Mouse (Mus musculus) hindlimb bud, embryonic 11.5 days (tissue): ENCODE results near the gene Fsd2.

Experiments used
- DNase-seq: peaks from one replicate; pipeline ENCODE4 v3.0.0-alpha.2; 2012; ENCODE audit warnings: low read depth, low spot score; ENCODE audit errors: extremely low spot score

Fsd2 gene

DNA sequence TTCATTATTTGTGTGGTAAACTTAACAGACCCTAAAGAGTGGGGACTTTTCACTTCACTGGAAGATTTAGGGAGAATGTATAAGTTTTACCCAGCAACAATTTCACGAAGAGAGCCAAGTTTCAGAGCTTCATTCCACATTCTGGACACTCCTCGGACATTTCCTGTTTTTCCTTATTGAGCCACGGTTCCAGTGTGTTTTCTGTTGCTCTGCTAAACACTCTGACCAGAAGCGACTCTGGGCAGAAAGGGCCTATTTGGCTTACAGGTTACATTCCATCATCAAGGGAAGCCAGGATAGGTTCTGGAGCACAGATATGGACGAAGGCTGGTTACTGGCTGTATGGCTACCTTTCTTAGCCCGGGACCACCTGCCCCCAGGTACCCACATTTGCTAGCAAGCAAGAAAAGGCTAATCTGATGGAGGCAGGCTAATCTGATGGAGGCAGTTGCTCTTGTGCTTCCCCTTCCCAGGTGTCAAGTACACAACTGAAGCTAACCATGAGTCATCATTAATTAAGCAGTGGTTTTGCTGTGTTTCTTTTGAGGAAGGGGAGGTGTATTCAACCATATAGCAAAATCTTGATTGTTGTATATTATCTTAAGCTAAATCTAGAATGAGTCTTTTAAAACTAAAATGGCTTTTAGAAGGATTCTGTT, 6.0 kb upstream of the Fsd2 start:
- DNase-seq: no peak

- no peak for DNase-seq
Measured at GRCm38 (mm10) chr7:81571941-81572441, 5.2 kb upstream of the Fsd2 start.

GRCm38 (mm10) chr7:81571108-81571940, 4.6 kb upstream of the Fsd2 start, which contains the start of gene Whamm:
TSS of gene Whamm (plus strand) at chr7:81571266.
- DNase-seq: peak; percentile 74

DNA sequence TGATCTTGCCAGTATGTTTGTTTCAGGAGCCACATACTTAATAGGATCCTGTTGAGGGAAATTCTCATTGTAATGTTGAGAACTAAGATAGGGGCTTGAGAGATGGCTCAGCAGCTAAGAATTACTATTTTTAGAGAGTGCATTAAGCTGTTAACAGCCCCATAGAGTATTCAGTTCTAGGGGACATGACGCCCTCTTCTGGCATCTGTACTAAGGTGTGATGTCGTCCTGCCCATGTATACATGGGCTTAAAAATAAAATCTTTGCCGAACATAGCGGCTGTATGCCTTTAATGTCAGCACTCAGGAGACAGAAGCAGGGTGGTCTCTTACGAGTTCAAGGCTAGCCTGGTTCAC, 4.0 kb upstream of the Fsd2 start:
- no peak for DNase-seq

DNA sequence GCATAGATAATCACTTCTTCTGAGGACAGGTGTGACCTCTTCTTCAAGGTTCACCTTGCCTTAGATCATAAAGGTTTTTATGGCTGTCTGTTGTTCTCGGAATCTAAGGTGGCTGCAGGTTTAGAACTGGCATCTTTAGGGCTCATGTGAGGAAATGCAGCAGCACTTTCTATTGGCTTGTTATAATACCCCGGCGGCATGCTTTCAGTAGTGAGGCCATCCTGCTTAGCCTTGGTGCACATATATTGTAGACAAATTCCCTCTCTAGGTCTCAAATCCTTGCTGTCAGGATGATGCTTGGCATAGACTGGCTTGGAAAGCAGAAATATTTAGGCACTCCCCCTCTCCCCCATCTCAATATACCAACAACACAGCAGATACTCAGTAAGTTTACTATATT, 3.5 kb upstream of the Fsd2 start:
- DNase-seq: no peak

DNA sequence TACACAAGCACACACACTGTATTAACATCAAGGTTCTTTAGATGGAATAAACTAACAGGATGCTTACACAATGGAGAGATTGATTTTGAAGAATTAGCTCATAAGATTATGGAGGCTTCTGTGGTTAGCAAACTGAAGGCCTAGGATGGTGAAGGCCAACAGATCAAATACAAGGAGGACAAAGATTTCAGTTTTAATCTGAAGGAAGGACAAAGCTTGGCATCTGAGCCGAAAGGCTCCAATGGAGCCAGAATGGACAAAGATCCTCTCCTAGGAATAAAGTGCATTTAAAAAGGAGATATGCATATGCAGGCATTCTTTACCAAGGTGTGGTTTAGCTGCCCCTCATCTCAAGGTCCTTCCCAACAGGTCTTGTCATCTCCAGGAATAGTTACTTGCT, 3.1 kb upstream of the Fsd2 start:
- DNase-seq: no peak

DNA sequence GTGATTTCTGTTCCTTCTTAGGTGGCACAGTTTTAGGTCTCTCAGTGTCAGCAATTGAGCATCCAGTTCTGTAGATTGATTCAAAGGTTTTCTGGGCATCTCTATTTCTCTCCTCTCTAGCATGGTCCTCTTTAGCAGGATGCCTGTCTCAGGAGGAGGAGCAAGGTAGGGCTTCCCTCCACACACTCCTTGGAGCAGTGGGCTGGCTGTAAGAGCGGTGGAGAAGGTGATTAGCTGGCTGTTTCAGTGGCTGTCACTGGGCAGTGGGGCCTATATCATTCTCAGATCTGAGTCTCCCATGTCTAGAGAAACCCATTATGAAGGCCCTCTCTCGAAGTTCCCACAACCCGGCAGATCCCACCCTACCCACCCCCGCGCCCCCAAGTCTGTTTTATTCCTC, 652 bp upstream of the Fsd2 start:
- DNase-seq: no peak

DNA sequence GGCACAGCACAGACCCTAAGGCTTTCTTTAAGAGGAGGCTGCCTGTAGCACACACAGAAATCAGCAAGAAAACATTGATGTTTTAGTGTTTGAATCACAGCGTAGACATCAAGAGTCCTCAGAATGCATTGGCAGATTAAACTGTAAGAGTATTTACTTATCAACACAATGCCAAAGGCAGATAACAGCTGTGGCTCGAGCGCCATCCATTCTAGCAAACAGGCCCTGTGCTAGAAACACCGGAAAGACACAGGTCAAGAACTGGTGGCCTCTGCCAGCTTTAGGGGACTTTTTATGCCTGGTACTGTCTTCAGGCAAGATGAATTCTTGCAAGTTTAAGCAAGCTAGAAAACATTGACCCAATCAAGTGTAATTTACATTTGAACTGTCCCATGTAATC, 412 bp downstream of the Fsd2 start:
- no peak for DNase-seq

DNA sequence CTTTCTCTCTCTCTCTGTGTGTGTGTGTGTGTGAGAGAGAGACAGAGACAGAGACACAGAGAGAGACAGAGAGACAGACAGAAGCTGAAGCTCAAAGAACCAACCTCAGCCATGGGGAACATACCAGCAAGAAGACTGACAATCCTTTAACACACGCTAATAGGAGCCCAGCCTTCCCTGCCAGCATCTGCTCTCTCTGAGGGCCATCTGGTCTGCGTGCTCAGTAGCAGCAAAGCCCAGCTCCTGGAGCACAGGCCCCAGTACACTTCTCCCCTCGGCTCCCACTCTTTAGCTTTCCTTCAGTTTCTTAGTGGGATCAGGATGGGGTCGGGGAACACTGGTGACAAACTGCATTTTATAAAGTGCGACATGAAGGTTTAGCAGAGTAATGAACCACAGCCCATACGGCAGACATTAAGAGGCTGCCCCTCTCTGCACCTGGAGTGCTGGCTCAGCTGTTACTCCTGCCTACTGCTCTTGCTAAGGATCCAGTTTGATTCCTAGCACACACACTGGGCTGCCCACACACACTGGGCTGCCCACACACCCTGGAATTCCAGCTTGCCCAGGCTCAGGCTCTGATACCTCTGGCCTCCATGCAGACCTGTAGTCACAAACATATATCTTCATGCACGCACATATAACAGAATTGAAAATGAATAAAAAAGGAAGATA, 1.2 kb downstream of the Fsd2 start:
- DNase-seq: no peak

- DNase-seq: no peak
Measured at GRCm38 (mm10) chr7:81564766-81565165, 2.0 kb downstream of the Fsd2 start.

GRCm38 (mm10) chr7:81563506-81564015, 3.2 kb downstream of the Fsd2 start:
- no peak for DNase-seq

DNA sequence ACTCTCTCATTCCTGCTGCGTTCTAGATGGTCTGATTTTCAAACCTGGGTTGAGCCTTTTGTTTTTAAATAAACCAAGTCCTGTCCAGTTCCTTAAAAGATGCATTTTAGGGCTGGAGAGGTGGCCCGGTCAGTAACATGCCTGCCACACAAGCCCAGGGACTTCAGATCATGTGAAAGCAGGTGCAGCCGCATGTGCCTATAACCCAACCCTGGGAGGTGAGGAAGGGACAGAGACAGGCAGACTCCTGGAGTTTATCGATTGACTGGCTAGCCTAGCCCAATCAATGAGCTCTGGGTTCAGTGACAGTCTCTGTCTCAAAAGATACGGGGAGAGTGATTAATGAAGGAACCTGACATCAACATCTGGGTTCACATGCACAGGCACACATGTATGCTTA, 5.5 kb downstream of the Fsd2 start:
- DNase-seq: no peak

GRCm38 (mm10) chr7:81560101-81561049, 6.4 kb downstream of the Fsd2 start:
- DNase-seq: no peak

DNA sequence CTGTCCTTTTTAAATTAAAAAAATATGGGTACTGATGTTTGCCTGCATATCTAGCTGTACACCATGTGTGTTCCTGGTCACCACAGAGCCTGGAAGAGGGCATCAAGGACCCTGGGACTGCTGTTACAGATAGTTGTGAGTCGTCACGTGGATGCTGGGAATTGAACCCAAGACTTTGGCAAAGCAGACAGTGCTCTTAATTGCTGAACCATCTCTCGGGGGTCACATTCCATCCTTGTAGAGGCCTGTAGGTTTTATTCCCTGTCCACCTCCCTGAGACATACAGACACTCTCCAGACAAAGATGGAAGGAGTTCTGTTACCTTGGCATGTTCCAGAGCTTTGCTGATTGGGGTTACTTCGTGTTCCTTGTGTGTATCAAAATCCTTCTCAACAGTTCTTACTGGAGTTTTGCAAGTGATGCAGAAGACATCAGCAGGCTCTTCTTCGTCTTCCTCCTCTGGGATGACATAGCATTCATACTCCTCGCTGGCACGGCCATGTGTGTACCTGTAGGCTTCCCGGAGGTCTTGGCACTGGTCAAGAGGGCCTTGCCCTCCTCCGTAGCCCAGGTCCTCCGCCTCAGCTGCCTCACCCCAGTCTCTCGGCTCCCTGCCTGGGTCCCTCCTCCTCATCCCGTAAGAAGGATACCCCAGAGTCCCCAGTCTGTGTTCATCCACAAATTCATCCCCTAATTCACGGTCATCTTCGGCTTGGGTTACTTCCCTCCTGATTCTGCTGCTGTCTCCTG, 7.3 kb downstream of the Fsd2 start:
- no peak for DNase-seq

DNA sequence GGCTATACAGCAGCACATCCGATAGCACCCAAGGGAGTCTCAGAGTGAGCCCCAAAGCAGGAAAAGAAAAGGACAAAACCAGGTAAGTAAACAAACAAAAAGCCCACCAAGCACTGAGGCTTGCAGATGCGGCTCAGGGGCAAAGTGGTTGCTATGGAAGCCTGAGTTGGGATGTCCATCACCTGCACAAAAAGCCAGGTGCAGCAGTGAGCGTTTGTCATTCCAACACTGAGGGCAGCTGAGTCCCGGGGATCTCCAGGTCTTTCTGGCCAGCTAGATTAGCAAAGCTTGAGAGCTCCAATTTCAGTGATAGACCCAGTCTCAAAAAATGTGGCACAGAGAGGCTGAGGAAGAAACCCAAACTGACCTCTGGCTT, 8.8 kb downstream of the Fsd2 start:
- DNase-seq: no peak

GRCm38 (mm10) chr7:81557252-81557984, 9.3 kb downstream of the Fsd2 start:
- no peak for DNase-seq

GRCm38 (mm10) chr7:81556839-81557238, 9.9 kb downstream of the Fsd2 start:
- no peak for DNase-seq

DNA sequence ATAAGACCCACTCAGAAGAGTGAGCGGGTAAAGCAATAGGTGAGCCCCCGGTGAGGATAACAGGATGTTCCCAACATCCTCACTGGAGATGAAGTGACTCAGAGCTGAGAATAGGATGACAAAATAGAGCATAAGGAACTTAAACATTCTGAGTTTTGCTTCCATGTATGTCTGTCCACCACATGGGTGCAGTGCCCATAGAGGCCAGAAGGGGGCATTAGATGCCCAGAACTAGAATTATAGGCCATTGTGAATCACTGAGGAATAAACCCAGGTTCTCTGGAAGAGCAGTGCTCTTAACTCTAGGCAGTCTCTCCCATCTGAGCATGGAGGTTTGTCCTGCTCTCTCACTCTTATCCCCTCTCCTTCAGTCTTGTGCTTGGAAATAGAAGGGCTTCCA, 12.4 kb downstream of the Fsd2 start:
- DNase-seq: no peak

DNA sequence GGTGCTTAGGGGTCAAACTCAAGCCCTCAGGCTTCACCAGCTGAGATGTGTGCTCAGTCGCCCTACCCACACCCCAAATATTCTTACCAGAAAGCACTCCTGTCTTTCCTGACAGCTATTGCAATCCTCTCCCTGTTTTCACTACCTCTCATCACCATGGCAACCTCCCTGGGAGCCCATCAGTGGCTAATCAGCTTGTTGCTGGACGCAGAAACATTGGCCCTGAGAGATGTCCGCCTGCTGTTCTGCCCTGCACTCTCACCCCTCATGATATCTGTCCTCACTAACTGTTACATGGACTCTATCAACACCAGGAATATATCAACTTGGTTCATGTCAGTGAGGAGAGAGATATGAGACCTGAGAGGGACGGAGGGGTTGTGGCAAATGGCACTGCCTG, 13.2 kb downstream of the Fsd2 start:
- no peak for DNase-seq
